In the genomic region with DNA sequence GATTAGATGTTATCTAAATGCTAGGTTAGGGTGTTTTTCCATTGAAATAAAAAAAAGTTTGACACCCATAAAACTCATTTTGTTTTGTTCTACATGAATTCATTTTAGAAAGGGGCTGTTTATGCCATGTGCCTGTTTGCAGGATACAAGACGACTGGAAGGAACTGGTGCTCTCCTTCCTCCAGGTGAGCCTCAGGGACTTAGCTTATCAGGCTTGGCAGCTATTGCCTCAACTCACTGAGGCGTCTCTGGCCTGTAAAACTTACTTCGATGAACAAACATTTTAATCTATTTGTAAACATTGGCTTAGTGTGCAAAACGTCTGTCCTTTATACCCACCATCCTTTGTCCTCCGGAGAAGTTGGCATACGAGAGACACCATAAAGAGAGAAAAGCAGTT, we compare ENCODE assay signal across 19 mouse cellular contexts.
"Had no signal": no experiment of that assay in that cellular context is flagged by ENCODE, and none has a peak within 500 bp of the region (broad histone marks: within the 10 kb centered on the region; RNA-seq: fewer than 3 reads in every experiment).

No protein-coding gene starts in this region.

- H3K4me1 ChIP-seq: liver, embryonic 15.5 days; lung, embryonic 15.5 days; megakaryocyte, embryonic 14.5 days; midbrain, embryonic 13.5 days; midbrain, embryonic 15.5 days; neural tube, embryonic 12.5 days had no signal

- H3K9ac ChIP-seq: liver, embryonic 15.5 days; liver, postnatal 0 days; lung, embryonic 15.5 days; midbrain, embryonic 13.5 days; midbrain, embryonic 15.5 days; neural tube, embryonic 12.5 days had no signal

- H3K4me3 ChIP-seq: liver, embryonic 15.5 days; lung, embryonic 15.5 days; megakaryocyte, embryonic 14.5 days; midbrain, embryonic 13.5 days; midbrain, embryonic 15.5 days; neural tube, embryonic 12.5 days had no signal

- DNase-seq: liver, postnatal 0 days; lung, adult 2 months; lung, postnatal 14 days; lung, postnatal 36 days; retina, postnatal 1 day; right cerebral cortex, adult 18-20 months; right cerebral cortex, postnatal 4 days; spleen, adult 18-20 months; thymus, adult 18-20 months; thymus, postnatal 25 days; thymus, postnatal 4 days had no signal

- H3K36me3 ChIP-seq: liver, embryonic 15.5 days; lung, embryonic 15.5 days; midbrain, embryonic 13.5 days; midbrain, embryonic 15.5 days; neural tube, embryonic 12.5 days had no signal

- H3K27me3 ChIP-seq: liver, embryonic 15.5 days; lung, embryonic 15.5 days; megakaryocyte, embryonic 14.5 days; midbrain, embryonic 13.5 days; midbrain, embryonic 15.5 days; neural tube, embryonic 12.5 days had no signal

- H3K4me2 ChIP-seq: liver, embryonic 15.5 days; lung, embryonic 15.5 days; midbrain, embryonic 11.5 days; midbrain, embryonic 13.5 days; midbrain, embryonic 15.5 days; neural tube, embryonic 12.5 days had no signal

- H3K9me3 ChIP-seq: liver, embryonic 15.5 days; lung, embryonic 15.5 days; megakaryocyte, embryonic 14.5 days; midbrain, embryonic 13.5 days; midbrain, embryonic 15.5 days; neural tube, embryonic 12.5 days had no signal

- H3K27ac ChIP-seq: liver, embryonic 15.5 days; lung, embryonic 15.5 days; macrophage; midbrain, embryonic 13.5 days; midbrain, embryonic 15.5 days; neural tube, embryonic 12.5 days had no signal

- ATAC-seq: liver, postnatal 0 days; midbrain, embryonic 13.5 days; midbrain, embryonic 15.5 days had no signal
